Mouse (Mus musculus) thymus, postnatal 0 days (tissue): ENCODE data around the gene Ptbp3. TPM values are rescaled to one million over a fixed set of nuclear protein-coding genes. Genes with fewer than 3 reads are reported as not detected.

ENCODE experiments used
- DNase-seq: peaks from one replicate; pipeline ENCODE4 v3.0.0-alpha.2; 2015; ENCODE audit warnings: low spot score
- polyA plus RNA-seq: library from polyadenylated mRNA; unstranded; fragments of >200 nt; fragmentation: Nextera tagmentation; extraction: Ambion mirVana; gene quantifications from 2 replicates; pipeline ENCODE4 v1.2.1, GENCODE M21; 2015

Ptbp3 gene
- polyA plus RNA-seq, 1 experiment from 2014 or later = 61.3 TPM

GRCm38 (mm10) chr4:59506704-59507103 is 42.5 kb downstream of the Ptbp3 start:
- DNase-seq = no peak

GRCm38 (mm10) chr4:59505481-59505880 is 43.7 kb downstream of the Ptbp3 start:
- DNase-seq = no peak

GRCm38 (mm10) chr4:59491097-59491496 is 58.1 kb downstream of the Ptbp3 start:
- DNase-seq = no peak

- no peak for DNase-seq
Measured at GRCm38 (mm10) chr4:59471306-59471705, 77.9 kb downstream of the Ptbp3 start.

GRCm38 (mm10) chr4:59465449-59465848 is 83.7 kb downstream of the Ptbp3 start:
- DNase-seq = no peak

GRCm38 (mm10) chr4:59464661-59465060 is 84.5 kb downstream of the Ptbp3 start:
- DNase-seq = peak; percentile 35

GRCm38 (mm10) chr4:59462494-59462893 is 86.7 kb downstream of the Ptbp3 start:
- no peak for DNase-seq

- DNase-seq = no peak
Measured at GRCm38 (mm10) chr4:59461116-59461727, 87.9 kb downstream of the Ptbp3 start.

- no peak for DNase-seq
Measured at GRCm38 (mm10) chr4:59459216-59459955, 89.8 kb downstream of the Ptbp3 start.

- no peak for DNase-seq
Measured at GRCm38 (mm10) chr4:59457941-59458340, 91.2 kb downstream of the Ptbp3 start.

- no peak for DNase-seq
Measured at GRCm38 (mm10) chr4:59457091-59457490, 92.1 kb downstream of the Ptbp3 start.

- no peak for DNase-seq
Measured at GRCm38 (mm10) chr4:59455465-59455864, 93.7 kb downstream of the Ptbp3 start.

GRCm38 (mm10) chr4:59454046-59454445 is 95.1 kb downstream of the Ptbp3 start:
- DNase-seq = no peak

- DNase-seq = no peak
Measured at GRCm38 (mm10) chr4:59452503-59452933, 96.6 kb downstream of the Ptbp3 start.

- no peak for DNase-seq
Measured at GRCm38 (mm10) chr4:59450906-59451305, 98.3 kb downstream of the Ptbp3 start.

- DNase-seq = peak; percentile 26
Measured at GRCm38 (mm10) chr4:59450234-59450854, 98.8 kb downstream of the Ptbp3 start.

- DNase-seq = no peak
Measured at GRCm38 (mm10) chr4:59447296-59447695, 101.9 kb downstream of the Ptbp3 start.

GRCm38 (mm10) chr4:59445516-59445915 is 103.6 kb downstream of the Ptbp3 start:
- DNase-seq = peak; percentile 62

GRCm38 (mm10) chr4:59444994-59445393 is 104.2 kb downstream of the Ptbp3 start:
- DNase-seq = peak; percentile 48

- DNase-seq = peak; percentile 81
Measured at GRCm38 (mm10) chr4:59444085-59444484, 105.1 kb downstream of the Ptbp3 start.

GRCm38 (mm10) chr4:59441265-59441664 is 107.9 kb downstream of the Ptbp3 start:
- DNase-seq = peak; percentile 36

- DNase-seq = no peak
Measured at GRCm38 (mm10) chr4:59439960-59440359, 109.2 kb downstream of the Ptbp3 start.
